Mouse (Mus musculus) intestine, postnatal 0 days (tissue): Measurements from ENCODE around the gene Zscan2. TPM values are rescaled to one million over a fixed set of nuclear protein-coding genes. Genes with fewer than 3 reads are reported as not detected.

Experiments
- ATAC-seq: fragments of 200-750 bp; cut with Nextera tagmentation; 2 replicates; pipeline ENCODE4 v1.8.0; 2017; ENCODE audit warnings: mild to moderate bottlenecking, moderate TSS enrichment, moderate library complexity
- H3K27ac ChIP-seq: fragments of 300-500 bp; sonication (generic); 2 replicates; pipeline ENCODE4 v1.5.1; 2014; ENCODE audit warnings: mild to moderate bottlenecking, low read depth, low read length, moderate library complexity
- H3K27me3 ChIP-seq: fragments of 300-500 bp; sonication (generic); replicated peaks from 2 replicates; pipeline ENCODE4 v1.6.1; 2014; ENCODE audit warnings: low read length, mixed read lengths; ENCODE audit not compliant: control insufficient read depth, insufficient read depth
- H3K36me3 ChIP-seq: fragments of 300-500 bp; sonication (generic); 2 replicates; pipeline ENCODE4 v1.6.1; 2014; ENCODE audit warnings: mild to moderate bottlenecking, moderate library complexity; ENCODE audit not compliant: control insufficient read depth, insufficient read depth
- H3K4me1 ChIP-seq: fragments of 300-500 bp; sonication (generic); replicated peaks from 2 replicates; pipeline ENCODE4 v1.6.1; 2014; ENCODE audit warnings: antibody characterized with exemption, low read length, mixed read lengths; ENCODE audit not compliant: control insufficient read depth, insufficient read depth
- H3K4me2 ChIP-seq: fragments of 300-500 bp; sonication (generic); replicated peaks from 2 replicates; pipeline ENCODE4 v1.6.1; 2014; ENCODE audit warnings: low read depth, mild to moderate bottlenecking, moderate library complexity
- H3K4me3 ChIP-seq: fragments of 300-500 bp; sonication (generic); 2 replicates; pipeline ENCODE4 v1.5.1; 2014; ENCODE audit warnings: low read depth, low read length
- H3K9ac ChIP-seq: fragments of 300-500 bp; sonication (generic); 2 replicates; pipeline ENCODE4 v1.6.1; 2014; ENCODE audit warnings: mild to moderate bottlenecking, low read depth, low read length
- H3K9me3 ChIP-seq: fragments of 300-500 bp; sonication (generic); 2 replicates; pipeline ENCODE4 v1.6.1; 2016; ENCODE audit warnings: mixed run types; ENCODE audit not compliant: control insufficient read depth
- CTCF ChIP-seq: sonication (generic); IDR thresholded peaks from 2 replicates; pipeline ENCODE4 v1.5.1; 2016; ENCODE audit warnings: low read depth, mild to moderate bottlenecking, control low read depth, antibody characterized with exemption, moderate library complexity
- WGBS: fragments of 180-500 bp; shearing (Covaris S2); extraction: QIAGEN DNeasy Blood & Tissue Kit; methylation state at CpG from one replicate; pipeline ENCODE4 v1.1.7; 2014; 5-methylcytosine and 5-hydroxymethylcytosine counted together
- polyA plus RNA-seq: library from polyadenylated mRNA; unstranded; fragments of >200 nt; fragmentation: Nextera tagmentation; extraction: Ambion mirVana; gene quantifications from 2 replicates; pipeline ENCODE4 v1.2.1, GENCODE M21; 2015

Zscan2 gene
- polyA plus RNA-seq, 1 experiment from 2014 or later, result 0.68 TPM

GRCm38 (mm10) chr7:80846280-80846678 is 14.4 kb upstream of the Zscan2 start:
- Histone ChIP-seq H3K4me3 (no peak overlapping the region), H3K27me3 (no peaks in the 10 kb centered on the region), H3K4me2 (no peak overlapping the region), H3K36me3 (no peaks in the 10 kb centered on the region), H3K4me1 (no peaks in the 10 kb centered on the region), H3K27ac (no peak overlapping the region), H3K9ac (no peak overlapping the region), H3K9me3 (no peaks in the 10 kb centered on the region)
- no peak for ATAC-seq
- no peak for TF ChIP-seq CTCF
- 81% methylated on average over 10 of the region's 10 CpGs for WGBS

GRCm38 (mm10) chr7:80846709-80847108 is 14.0 kb upstream of the Zscan2 start:
- no peak for TF ChIP-seq CTCF
- ATAC-seq, result no peak
- H3K4me2 ChIP-seq, result no peak overlapping the region
- no peak overlapping the region for H3K9ac ChIP-seq
- H3K4me3 ChIP-seq, result no peak overlapping the region
- no peaks in the 10 kb centered on the region for H3K36me3 ChIP-seq
- no peaks in the 10 kb centered on the region for H3K4me1 ChIP-seq
- H3K9me3 ChIP-seq, result no peaks in the 10 kb centered on the region
- no peak overlapping the region for H3K27ac ChIP-seq
- 85% methylated on average over 5 of the region's 5 CpGs for WGBS
- no peaks in the 10 kb centered on the region for H3K27me3 ChIP-seq

- no peak overlapping the region for H3K27ac ChIP-seq
- H3K4me3 ChIP-seq, result no peak overlapping the region
- H3K4me1 ChIP-seq, result no peaks in the 10 kb centered on the region
- no peaks in the 10 kb centered on the region for H3K9me3 ChIP-seq
- no peak overlapping the region for H3K4me2 ChIP-seq
- H3K27me3 ChIP-seq, result no peaks in the 10 kb centered on the region
- H3K36me3 ChIP-seq, result no peaks in the 10 kb centered on the region
- no peak for ATAC-seq
- WGBS, result 69% methylated on average over 2 of the region's 2 CpGs
- no peak for TF ChIP-seq CTCF
- no peak overlapping the region for H3K9ac ChIP-seq
Observed at GRCm38 (mm10) chr7:80849267-80849666, 11.5 kb upstream of the Zscan2 start.

- no peak overlapping the region for H3K4me2 ChIP-seq
- no peaks in the 10 kb centered on the region for H3K27me3 ChIP-seq
- no peaks in the 10 kb centered on the region for H3K36me3 ChIP-seq
- H3K9ac ChIP-seq, result no peak overlapping the region
- WGBS, result 26% methylated on average over 4 of the region's 4 CpGs
- H3K4me1 ChIP-seq, result no peaks in the 10 kb centered on the region
- no peak overlapping the region for H3K27ac ChIP-seq
- no peaks in the 10 kb centered on the region for H3K9me3 ChIP-seq
- TF ChIP-seq CTCF, result peak; percentile 98
- ATAC-seq, result peak; percentile 43; the same call in 1 of the 2 replicates
- no peak overlapping the region for H3K4me3 ChIP-seq
Observed at GRCm38 (mm10) chr7:80849710-80850109, 11.0 kb upstream of the Zscan2 start.

GRCm38 (mm10) chr7:80850520-80850919 is 10.2 kb upstream of the Zscan2 start:
- H3K27me3 ChIP-seq, result no peaks in the 10 kb centered on the region
- no peak overlapping the region for H3K4me3 ChIP-seq
- WGBS, result 86% methylated on average over 5 of the region's 5 CpGs
- H3K36me3 ChIP-seq, result no peaks in the 10 kb centered on the region
- no peaks in the 10 kb centered on the region for H3K4me1 ChIP-seq
- no peak overlapping the region for H3K4me2 ChIP-seq
- no peak for TF ChIP-seq CTCF
- no peak for ATAC-seq
- no peak overlapping the region for H3K27ac ChIP-seq
- H3K9me3 ChIP-seq, result no peaks in the 10 kb centered on the region
- H3K9ac ChIP-seq, result no peak overlapping the region

- H3K9me3 ChIP-seq, result no peaks in the 10 kb centered on the region
- no peak overlapping the region for H3K4me2 ChIP-seq
- TF ChIP-seq CTCF, result peak; percentile 40
- H3K36me3 ChIP-seq, result no peaks in the 10 kb centered on the region
- 95% methylated on average over 3 of the region's 3 CpGs for WGBS
- no peaks in the 10 kb centered on the region for H3K27me3 ChIP-seq
- no peaks in the 10 kb centered on the region for H3K4me1 ChIP-seq
- H3K9ac ChIP-seq, result no peak overlapping the region
- ATAC-seq, result no peak
- no peak overlapping the region for H3K4me3 ChIP-seq
- no peak overlapping the region for H3K27ac ChIP-seq
Observed at GRCm38 (mm10) chr7:80853218-80853617, 7.5 kb upstream of the Zscan2 start.

- no peak overlapping the region for H3K9ac ChIP-seq
- H3K27ac ChIP-seq, result no peak overlapping the region
- no peak overlapping the region for H3K4me3 ChIP-seq
- no peaks in the 10 kb centered on the region for H3K4me1 ChIP-seq
- no peak for TF ChIP-seq CTCF
- no peaks in the 10 kb centered on the region for H3K36me3 ChIP-seq
- H3K4me2 ChIP-seq, result no peak overlapping the region
- H3K27me3 ChIP-seq, result no peaks in the 10 kb centered on the region
- ATAC-seq, result no peak
- H3K9me3 ChIP-seq, result no peaks in the 10 kb centered on the region
Observed at GRCm38 (mm10) chr7:80855316-80855715, 5.4 kb upstream of the Zscan2 start.
